Mouse (Mus musculus): Measurements from ENCODE around the gene Ttc28. TPM values are rescaled to one million over a fixed set of nuclear protein-coding genes. Genes with fewer than 3 reads are reported as not detected.
A peak's percentile ranks its signal among the peaks of the same experiment; 100 is the strongest.

The Ttc28 gene
- total RNA-seq, 1 experiment, result 5.8 TPM

- no peak for DNase-seq (ENCODE audit: low read depth, low spot score)
- Histone ChIP-seq H3K27ac (ENCODE audit: insufficient read depth, low read depth, low read length, poor library complexity, severe bottlenecking) (no peak overlapping the region), H3K9ac (ENCODE audit: insufficient read depth, low read depth, low read length, poor library complexity, severe bottlenecking) (no peak overlapping the region), H3K4me3 (ENCODE audit: insufficient read depth in 1 of 2, low read depth in 1 of 2, low read length in 2 of 2, poor library complexity in 1 of 2, severe bottlenecking in 1 of 2) (peak overlapping the region in 1 of 2 experiments; percentile 6; a peak in 1 of 4 replicates), H3K9me3 (ENCODE audit: control insufficient read depth, insufficient read depth, low read depth, low read length) (no peaks in the 10 kb centered on the region), H3K4me1 (ENCODE audit: control insufficient read depth in 2 of 2, insufficient read depth in 2 of 2, low read length in 2 of 2, poor library complexity in 1 of 2) (peaks cover 0 to 4% of the 10 kb centered on the region in 2 experiments; a peak in 1 of 4 replicates), H3K36me3 (ENCODE audit: control insufficient read depth, insufficient read depth, low read length, poor library complexity, severe bottlenecking) (no peaks in the 10 kb centered on the region)
- TF ChIP-seq HCFC1 (IDR thresholded peaks at IDR 0.05; ENCODE audit: borderline replicate concordance, insufficient read depth, low read length) (no peak), ZC3H11A (IDR thresholded peaks at IDR 0.05; ENCODE audit: borderline replicate concordance, low read depth, low read length) (no peak), ZNF384 (IDR thresholded peaks at IDR 0.05; ENCODE audit: low read depth, low read length) (no peak), CHD2 (IDR thresholded peaks at IDR 0.05; ENCODE audit: low read depth, low read length) (no peak), MAFK (IDR thresholded peaks at IDR 0.05; ENCODE audit: insufficient read depth, low read depth, low read length) (no peak)
- in situ Hi-C loops (cut with MboI; ENCODE audit: low sequenced_read_pairs in 2 of 2, unreplicated experiment in 2 of 2), result no loop called here
These were observed 298.9 kb downstream of the Ttc28 start for GRCm38 (mm10) chr5:111178324-111179076.

- in situ Hi-C loops (cut with MboI; ENCODE audit: low sequenced_read_pairs in 2 of 2, unreplicated experiment in 2 of 2), result no loop called here
- no peak overlapping the region for H3K4me3 ChIP-seq (ENCODE audit: insufficient read depth in 1 of 2, low read depth in 1 of 2, low read length in 2 of 2, poor library complexity in 1 of 2, severe bottlenecking in 1 of 2)
- no peak for DNase-seq (ENCODE audit: low read depth, low spot score)
- no peaks in the 10 kb centered on the region for H3K36me3 ChIP-seq (ENCODE audit: control insufficient read depth, insufficient read depth, low read length, poor library complexity, severe bottlenecking)
- no peak overlapping the region for H3K27ac ChIP-seq (ENCODE audit: insufficient read depth, low read depth, low read length, poor library complexity, severe bottlenecking)
- H3K9ac ChIP-seq (ENCODE audit: insufficient read depth, low read depth, low read length, poor library complexity, severe bottlenecking), result no peak overlapping the region
- no peaks in the 10 kb centered on the region for H3K9me3 ChIP-seq (ENCODE audit: control insufficient read depth, insufficient read depth, low read depth, low read length)
- no peak for TF ChIP-seq CHD2 (IDR thresholded peaks at IDR 0.05; ENCODE audit: low read depth, low read length)
- TF ChIP-seq ZNF384 (IDR thresholded peaks at IDR 0.05; ENCODE audit: low read depth, low read length), result no peak
- no peak for TF ChIP-seq HCFC1 (IDR thresholded peaks at IDR 0.05; ENCODE audit: borderline replicate concordance, insufficient read depth, low read length)
- TF ChIP-seq MAFK (IDR thresholded peaks at IDR 0.05; ENCODE audit: insufficient read depth, low read depth, low read length), result no peak
- TF ChIP-seq ZC3H11A (IDR thresholded peaks at IDR 0.05; ENCODE audit: borderline replicate concordance, low read depth, low read length), result no peak
- peaks cover 0 to 4% of the 10 kb centered on the region in 2 experiments; a peak in 1 of 4 replicates for H3K4me1 ChIP-seq (ENCODE audit: control insufficient read depth in 2 of 2, insufficient read depth in 2 of 2, low read length in 2 of 2, poor library complexity in 1 of 2)
These were observed 300.0 kb downstream of the Ttc28 start for GRCm38 (mm10) chr5:111179651-111180050.

- Histone ChIP-seq H3K4me3 (ENCODE audit: insufficient read depth in 1 of 2, low read depth in 1 of 2, low read length in 2 of 2, poor library complexity in 1 of 2, severe bottlenecking in 1 of 2) (no peak overlapping the region), H3K27ac (ENCODE audit: insufficient read depth, low read depth, low read length, poor library complexity, severe bottlenecking) (no peak overlapping the region), H3K9ac (ENCODE audit: insufficient read depth, low read depth, low read length, poor library complexity, severe bottlenecking) (no peak overlapping the region), H3K4me1 (ENCODE audit: control insufficient read depth in 2 of 2, insufficient read depth in 2 of 2, low read length in 2 of 2, poor library complexity in 1 of 2) (peaks cover 0 to 4% of the 10 kb centered on the region in 2 experiments; a peak in 1 of 4 replicates), H3K9me3 (ENCODE audit: control insufficient read depth, insufficient read depth, low read depth, low read length) (no peaks in the 10 kb centered on the region), H3K36me3 (ENCODE audit: control insufficient read depth, insufficient read depth, low read length, poor library complexity, severe bottlenecking) (no peaks in the 10 kb centered on the region)
- no peak for DNase-seq (ENCODE audit: low read depth, low spot score)
- in situ Hi-C loops (cut with MboI; ENCODE audit: low sequenced_read_pairs in 2 of 2, unreplicated experiment in 2 of 2), result no loop called here
- TF ChIP-seq MAFK (IDR thresholded peaks at IDR 0.05; ENCODE audit: insufficient read depth, low read depth, low read length), result no peak
- no peak for TF ChIP-seq CHD2 (IDR thresholded peaks at IDR 0.05; ENCODE audit: low read depth, low read length)
- no peak for TF ChIP-seq ZC3H11A (IDR thresholded peaks at IDR 0.05; ENCODE audit: borderline replicate concordance, low read depth, low read length)
- no peak for TF ChIP-seq HCFC1 (IDR thresholded peaks at IDR 0.05; ENCODE audit: borderline replicate concordance, insufficient read depth, low read length)
- TF ChIP-seq ZNF384 (IDR thresholded peaks at IDR 0.05; ENCODE audit: low read depth, low read length), result no peak
These were observed 300.8 kb downstream of the Ttc28 start for GRCm38 (mm10) chr5:111180091-111181053.

- no peak overlapping the region for H3K27ac ChIP-seq (ENCODE audit: insufficient read depth, low read depth, low read length, poor library complexity, severe bottlenecking)
These were observed 301.8 kb downstream of the Ttc28 start for GRCm38 (mm10) chr5:111181204-111181912.

More at GRCm38 (mm10) chr5:111181204-111181912, 301.8 kb downstream of the Ttc28 start:
- Histone ChIP-seq H3K4me1 (ENCODE audit: control insufficient read depth in 2 of 2, insufficient read depth in 2 of 2, low read length in 2 of 2, poor library complexity in 1 of 2) (peaks cover under 1 to 4% of the 10 kb centered on the region in 2 experiments; a peak in 2 of 4 replicates), H3K9me3 (ENCODE audit: control insufficient read depth, insufficient read depth, low read depth, low read length) (no peaks in the 10 kb centered on the region), H3K36me3 (ENCODE audit: control insufficient read depth, insufficient read depth, low read length, poor library complexity, severe bottlenecking) (no peaks in the 10 kb centered on the region), H3K4me3 (ENCODE audit: insufficient read depth in 1 of 2, low read depth in 1 of 2, low read length in 2 of 2, poor library complexity in 1 of 2, severe bottlenecking in 1 of 2) (no peak overlapping the region), H3K9ac (ENCODE audit: insufficient read depth, low read depth, low read length, poor library complexity, severe bottlenecking) (no peak overlapping the region)
- DNase-seq (ENCODE audit: low read depth, low spot score), result no peak
- no peak for TF ChIP-seq MAFK (IDR thresholded peaks at IDR 0.05; ENCODE audit: insufficient read depth, low read depth, low read length)
- no peak for TF ChIP-seq ZC3H11A (IDR thresholded peaks at IDR 0.05; ENCODE audit: borderline replicate concordance, low read depth, low read length)
- TF ChIP-seq CHD2 (IDR thresholded peaks at IDR 0.05; ENCODE audit: low read depth, low read length), result no peak
- no peak for TF ChIP-seq ZNF384 (IDR thresholded peaks at IDR 0.05; ENCODE audit: low read depth, low read length)
- TF ChIP-seq HCFC1 (IDR thresholded peaks at IDR 0.05; ENCODE audit: borderline replicate concordance, insufficient read depth, low read length), result no peak
- in situ Hi-C loops (cut with MboI; ENCODE audit: low sequenced_read_pairs in 2 of 2, unreplicated experiment in 2 of 2), result no loop called here
